ENCODE assay signal across 33 mouse cellular contexts in the genomic region with DNA sequence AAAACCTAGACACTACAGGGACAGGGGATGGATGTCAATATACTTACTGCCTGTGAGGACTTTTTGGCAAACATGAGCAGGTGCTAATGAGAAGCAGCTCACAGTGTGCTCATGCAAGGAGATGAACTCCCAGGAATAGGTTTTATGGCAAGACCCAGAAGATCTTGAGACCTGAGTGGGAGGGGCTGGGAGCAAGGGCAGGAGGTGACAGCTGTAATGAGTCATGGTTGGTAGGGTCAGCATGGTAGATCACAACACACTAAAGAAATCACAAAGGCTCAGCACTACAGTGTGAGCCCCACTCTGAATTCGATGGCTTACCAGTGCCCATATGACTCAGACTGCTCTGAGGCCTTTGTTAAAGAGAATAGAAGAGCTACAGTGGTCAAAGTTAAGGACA.
"Had no signal": no experiment of that assay in that cellular context is flagged by ENCODE, and none has a peak within 500 bp of the region (broad histone marks: within the 10 kb centered on the region; RNA-seq: fewer than 3 reads in every experiment).

No protein-coding gene starts in this region.

- H3K36me3 ChIP-seq: heart, embryonic 15.5 days; hindbrain, embryonic 12.5 days; hindbrain, embryonic 15.5 days had no signal

- DNase-seq: heart, adult 2 months; heart, postnatal 10 days; heart, postnatal 14 days; heart, postnatal 36 days; kidney, adult 11 months; kidney, adult 18-20 months; kidney, adult 2 months; kidney, adult 8-10 months; kidney, adult 9 months; kidney, postnatal 10 days; kidney, postnatal 14 days; kidney, postnatal 25 days; kidney, postnatal 36 days; kidney, postnatal 4 days; layer of hippocampus, adult 9-11 months; layer of hippocampus, postnatal 36 days had no signal

- H3K4me1 ChIP-seq: heart, embryonic 12.5 days; heart, embryonic 13.5 days; heart, embryonic 15.5 days; hindbrain, embryonic 12.5 days; hindbrain, embryonic 13.5 days; hindbrain, embryonic 15.5 days; intestine, embryonic 15.5 days; kidney, embryonic 15.5 days had no signal

- H3K9ac ChIP-seq: heart, embryonic 12.5 days; heart, embryonic 13.5 days; heart, embryonic 15.5 days; hindbrain, embryonic 12.5 days; hindbrain, embryonic 13.5 days; hindbrain, embryonic 14.5 days; hindbrain, embryonic 15.5 days; intestine, embryonic 15.5 days; kidney, embryonic 15.5 days had no signal

- H3K27me3 ChIP-seq: heart, embryonic 12.5 days; heart, embryonic 13.5 days; heart, embryonic 15.5 days; hindbrain, embryonic 15.5 days; intestine, embryonic 15.5 days; kidney, embryonic 15.5 days had no signal

- H3K4me2 ChIP-seq: heart, embryonic 11.5 days; heart, embryonic 12.5 days; heart, embryonic 13.5 days; heart, embryonic 15.5 days; hindbrain, embryonic 12.5 days; hindbrain, embryonic 13.5 days; hindbrain, embryonic 14.5 days; hindbrain, embryonic 15.5 days; intestine, embryonic 15.5 days; kidney, embryonic 15.5 days had no signal

- ATAC-seq: hindbrain, postnatal 0 days; inflammation-experienced regulatory T-cells, adult 6 months; intestine, embryonic 15.5 days; intestine, embryonic 16.5 days; intestine, postnatal 0 days had no signal

- H3K4me3 ChIP-seq: heart, adult 2 months; heart, embryonic 10.5 days; heart, embryonic 12.5 days; heart, embryonic 13.5 days; heart, embryonic 15.5 days; hindbrain, embryonic 12.5 days; hindbrain, embryonic 13.5 days; hindbrain, embryonic 15.5 days; intestine, embryonic 15.5 days; kidney, embryonic 15.5 days; layer of hippocampus, adult 2 months had no signal

- H3K27ac ChIP-seq: heart, adult 2 months; heart, embryonic 10.5 days; heart, embryonic 13.5 days; heart, embryonic 15.5 days; hindbrain, embryonic 12.5 days; hindbrain, embryonic 13.5 days; hindbrain, embryonic 14.5 days; hindbrain, embryonic 15.5 days; hindbrain, postnatal 0 days; intestine, embryonic 15.5 days; kidney, embryonic 15.5 days; kidney, postnatal 0 days; layer of hippocampus, adult 2 months had no signal

- H3K9me3 ChIP-seq: heart, embryonic 10.5 days; heart, embryonic 12.5 days; heart, embryonic 13.5 days; heart, embryonic 15.5 days; hindbrain, embryonic 12.5 days; hindbrain, embryonic 13.5 days; hindbrain, embryonic 15.5 days; intestine, embryonic 15.5 days; kidney, embryonic 15.5 days had no signal
